Mouse (Mus musculus) neutrophil, adult 5-6 weeks (primary cell): Measurements from ENCODE around the gene Uxt. TPM values are rescaled to one million over a fixed set of nuclear protein-coding genes. Genes with fewer than 3 reads are reported as not detected.

ENCODE experiments used
- ATAC-seq: fragments of 151-379, 151-347 bp; 2 replicates; pipeline ENCODE4 v1.8.0; 2017; ENCODE audit warnings: mild to moderate bottlenecking, moderate TSS enrichment; ENCODE audit not compliant: insufficient number of reproducible peaks, poor library complexity, low FRiP score, severe bottlenecking; ENCODE audit errors: extremely low read depth
- total RNA-seq: library from RNA; stranded (forward); fragments of 200-1000 nt; gene quantifications from 2 replicates; pipeline ENCODE4 v1.2.3, GENCODE M21; 2017

Gene Uxt
- 22.8 and 24.4 TPM in 2 replicates for total RNA-seq

DNA sequence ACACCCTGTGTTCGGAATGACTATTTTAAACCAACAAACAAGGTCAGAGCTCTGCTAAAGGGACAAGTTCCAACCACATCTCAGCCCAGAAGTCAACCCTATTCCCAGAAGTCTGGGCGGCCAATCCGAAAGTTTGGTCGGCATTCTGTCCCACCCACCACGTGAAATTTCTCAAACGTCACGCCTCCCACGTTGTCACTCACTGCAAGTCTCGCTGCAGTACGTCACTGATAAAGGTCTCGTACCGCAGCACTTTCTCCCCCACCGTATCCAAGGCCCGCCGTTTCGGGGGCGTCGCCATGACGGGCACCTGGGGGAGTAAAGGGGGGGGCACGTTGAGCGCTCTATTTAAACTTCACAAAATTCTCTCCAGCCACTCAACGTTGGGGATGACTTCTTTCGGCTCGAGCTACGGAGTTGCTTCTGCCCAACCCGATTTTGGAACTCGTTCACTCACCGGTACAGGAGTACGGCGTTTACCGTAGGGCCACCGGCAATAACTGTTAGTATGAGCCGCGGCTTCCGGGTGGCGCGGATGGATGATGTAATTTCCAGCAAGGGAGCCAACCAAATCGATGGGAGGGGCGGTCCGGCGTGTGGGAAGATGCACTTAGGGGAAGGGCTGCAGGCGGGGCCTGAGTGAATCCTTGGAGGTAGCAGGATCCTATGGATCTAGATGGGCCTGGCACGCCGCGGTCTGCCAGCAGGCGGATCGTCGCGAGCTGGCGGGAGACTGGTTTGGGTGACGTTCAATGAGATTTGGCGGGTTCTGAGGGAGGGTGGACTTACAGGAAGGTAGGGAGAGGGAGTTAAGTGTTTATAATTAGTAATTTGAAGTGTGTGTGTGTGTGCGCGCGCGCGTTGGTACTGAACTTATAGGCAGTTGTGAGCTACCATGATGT is at the start of gene Uxt:
Gene Uxt (minus strand): TSS at position 541 of the 902 bp plus-strand sequence.
- ATAC-seq: peak; percentile 97

- ATAC-seq: no peak
Observed at GRCm38 (mm10) chrX:20980901-20981300, 19.1 kb upstream of the Uxt start.

- ATAC-seq: peak; percentile 99
Observed at GRCm38 (mm10) chrX:20950191-20950880, 11.5 kb downstream of the Uxt start, which contains the start of gene Elk1. Elk1 (minus strand) TSS chrX:20950608.

DNA sequence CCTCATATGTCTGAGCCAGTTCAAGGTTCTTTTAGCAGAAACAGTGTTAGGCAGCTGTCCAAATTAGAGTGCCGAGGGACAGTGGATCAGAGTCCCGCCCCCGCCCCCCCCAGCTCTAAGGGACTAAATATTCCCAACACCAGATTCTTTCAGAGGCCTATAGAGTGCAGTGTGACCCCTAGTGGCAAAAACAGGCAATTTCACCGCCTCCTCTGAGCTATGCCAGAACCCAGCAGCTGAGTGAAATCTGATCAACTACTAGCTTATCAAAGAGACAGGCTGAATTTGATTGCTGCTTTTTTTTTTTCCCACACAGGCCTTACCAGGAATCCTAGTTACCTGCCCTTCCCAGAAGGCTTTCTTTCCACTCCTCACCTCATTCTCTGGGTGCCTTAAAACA is 15.8 kb downstream of the Uxt start:
- ATAC-seq: 0 out of 2 replicates have a peak, but pooled peaks have one; percentile 39

DNA sequence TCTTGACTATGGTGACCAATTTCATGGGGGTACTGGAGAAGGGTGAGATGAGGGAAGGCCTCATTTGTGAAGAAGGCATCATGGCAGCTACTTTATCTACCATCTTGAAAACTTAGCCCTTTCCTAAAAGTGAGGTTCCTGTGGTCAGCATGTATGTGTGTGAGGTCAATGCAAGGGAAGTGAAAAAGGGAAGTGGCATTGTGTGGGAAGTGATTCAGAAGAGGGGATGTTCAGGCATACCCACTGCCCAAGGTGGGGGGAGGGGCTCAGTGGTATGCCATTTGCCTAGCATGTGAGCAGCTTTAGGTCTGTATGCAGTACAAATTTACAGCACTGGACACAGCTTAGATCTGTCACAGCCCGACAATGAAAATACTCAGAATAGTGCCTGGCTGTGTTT is 29.9 kb downstream of the Uxt start:
- ATAC-seq: peak; percentile 89

DNA sequence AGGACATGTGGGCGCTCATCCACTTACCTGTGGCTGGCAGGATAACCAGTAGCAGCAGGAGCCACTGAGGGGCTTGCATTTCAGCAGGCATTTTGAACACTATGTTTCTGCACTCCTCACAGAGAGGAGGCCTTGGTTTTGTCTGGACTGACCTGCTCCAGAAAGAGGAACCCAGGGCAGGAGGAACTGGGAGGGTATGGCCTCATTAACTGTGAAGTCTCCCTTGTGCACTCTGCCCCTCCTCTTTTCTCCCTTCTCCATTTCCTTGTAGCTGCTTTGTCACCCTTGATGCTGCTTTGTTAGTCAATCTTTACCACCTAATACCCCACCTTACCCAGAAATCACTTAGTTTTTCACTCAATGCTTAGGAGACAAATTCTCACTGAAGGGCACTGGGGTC is 30.5 kb downstream of the Uxt start, which contains the start of gene Cfp:
Gene Cfp (minus strand): TSS at position 192 of the 400 bp plus-strand sequence.
- peak; percentile 84 for ATAC-seq

- ATAC-seq: no peak
Observed at GRCm38 (mm10) chrX:20929859-20930258, 32.0 kb downstream of the Uxt start.

DNA sequence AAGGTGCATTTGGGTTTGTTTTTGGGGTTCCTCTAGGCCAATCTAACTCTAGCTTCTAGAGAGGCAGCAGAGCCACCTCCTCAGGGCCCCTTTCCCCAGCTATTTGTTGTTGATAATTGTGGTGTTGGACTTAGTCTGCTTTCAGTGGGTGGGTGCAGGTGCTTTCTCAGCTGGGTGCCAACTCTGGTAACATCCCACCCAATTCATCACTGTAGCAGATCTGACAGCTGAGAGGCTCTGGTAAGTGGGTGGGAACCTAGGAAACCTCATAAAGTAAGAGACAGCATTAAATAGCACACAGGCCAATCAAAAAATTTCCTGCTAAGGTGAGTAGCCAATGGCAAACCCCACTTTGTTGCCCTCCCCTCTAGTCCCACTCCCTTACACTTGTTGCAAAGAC is 36.8 kb downstream of the Uxt start:
- no peak for ATAC-seq

GRCm38 (mm10) chrX:20923506-20923905 is 38.3 kb downstream of the Uxt start:
- no peak for ATAC-seq

DNA sequence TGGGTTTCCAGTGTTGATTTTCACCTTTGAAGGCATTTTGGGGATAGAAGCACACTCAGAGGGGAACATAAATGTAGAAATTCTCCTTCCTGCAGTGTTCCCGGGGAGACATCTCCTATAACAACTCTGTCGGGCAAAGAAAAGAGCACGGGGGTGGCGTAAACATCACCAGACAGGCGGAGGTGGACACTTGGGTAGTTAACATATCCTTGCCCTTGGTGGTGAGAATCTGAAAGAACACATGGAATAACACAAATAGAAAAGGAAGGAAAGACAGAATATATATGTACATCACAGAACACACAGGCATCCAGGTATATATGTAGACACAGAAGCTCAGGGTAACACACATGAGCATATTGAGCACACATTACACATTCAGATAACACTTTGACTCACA is 40.5 kb downstream of the Uxt start:
- no peak for ATAC-seq

GRCm38 (mm10) chrX:20920844-20921364 is 40.9 kb downstream of the Uxt start, which contains the start of gene Syn1:
Syn1 (minus strand) TSS chrX:20921004.
- peak; percentile 99 for ATAC-seq

DNA sequence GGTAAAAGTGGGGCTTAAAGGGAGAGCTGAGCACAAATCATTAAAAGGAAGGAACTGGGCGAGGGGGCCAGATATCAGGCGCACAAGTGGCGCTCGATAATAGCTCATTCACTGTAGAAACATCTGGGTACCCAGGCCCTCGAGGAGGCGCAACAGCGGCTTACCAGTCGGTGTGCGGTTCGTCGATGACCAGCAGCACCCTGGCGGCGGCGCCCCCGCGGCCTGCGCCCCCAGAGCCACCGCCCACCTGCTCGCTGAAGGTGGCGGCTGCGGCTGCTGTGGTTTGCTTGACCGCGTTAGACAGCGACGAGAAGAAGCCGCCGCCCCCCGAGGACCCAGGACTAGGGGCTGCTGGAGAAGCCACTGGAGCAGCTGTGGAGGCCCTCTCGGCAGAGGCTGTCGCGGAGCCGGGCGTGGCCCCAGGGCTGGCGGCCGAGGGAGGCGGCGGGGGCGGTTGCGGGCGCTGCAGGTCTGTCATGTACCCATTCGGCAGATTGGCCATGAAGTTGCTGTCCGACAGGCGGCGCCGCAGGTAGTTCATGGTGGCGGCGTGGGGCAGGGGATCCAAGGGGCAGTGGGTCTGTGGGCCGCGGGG is 41.5 kb downstream of the Uxt start:
- ATAC-seq: peak; percentile 27; the same call in 1 of the 2 replicates

DNA sequence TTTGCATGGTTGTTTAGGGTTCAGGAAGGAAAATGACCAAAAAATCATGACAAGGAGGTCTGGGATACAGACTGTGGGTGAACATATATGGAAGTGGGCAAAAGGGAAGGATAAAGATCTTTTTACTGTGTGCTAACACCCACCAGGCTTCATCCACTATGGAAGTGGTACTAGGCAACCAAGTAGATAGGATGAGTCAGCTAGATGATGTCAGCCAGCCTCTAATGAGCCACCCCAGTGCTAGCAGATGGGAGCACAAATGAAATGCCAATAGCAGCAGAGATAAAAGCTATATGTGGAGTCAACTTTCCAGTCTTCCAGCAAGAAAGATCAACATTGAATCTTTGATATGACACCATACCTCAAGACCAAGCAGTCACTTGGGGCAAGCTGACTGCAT is 46.7 kb downstream of the Uxt start:
- ATAC-seq: no peak

DNA sequence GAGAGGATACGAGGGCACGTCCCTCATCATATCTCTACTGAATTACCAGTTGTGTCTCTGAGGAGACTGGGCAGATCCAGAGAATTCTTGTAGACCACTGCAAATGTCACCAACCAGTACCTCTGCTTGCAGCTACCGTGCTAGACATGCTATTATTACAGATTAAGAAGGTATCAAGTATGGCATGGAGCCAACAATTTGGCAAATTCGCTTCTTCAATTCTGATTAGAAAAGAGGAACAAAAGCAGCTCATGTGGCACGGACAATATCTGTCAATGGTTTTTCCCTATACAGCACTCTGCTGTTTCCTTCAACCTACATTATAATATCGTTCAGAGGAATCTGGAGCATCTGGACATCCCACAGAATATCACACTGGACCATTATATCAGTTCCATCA is 48.1 kb downstream of the Uxt start:
- no peak for ATAC-seq

GRCm38 (mm10) chrX:20910074-20910473 is 51.7 kb downstream of the Uxt start:
- no peak for ATAC-seq

Other genes starting within 250 kb of the Uxt start
- 92.4 and 100 TPM in 2 replicates for gene Araf, start 164.2 kb downstream of the Uxt start, total RNA-seq
- not detected in 2 replicates for gene Timp1, start 91.9 kb downstream of the Uxt start, total RNA-seq
- 0.61 and 0.93 TPM in 2 replicates for gene Syn1, start 41.0 kb downstream of the Uxt start, total RNA-seq
- gene Cfp, start 30.5 kb downstream of the Uxt start, total RNA-seq: 64.4 and 66.2 TPM in 2 replicates
- 6.1 and 8.1 TPM in 2 replicates for gene Elk1, start 11.4 kb downstream of the Uxt start, total RNA-seq
- gene Zfp182, start 100.3 kb upstream of the Uxt start, total RNA-seq: 31.9 and 36.0 TPM in 2 replicates
- not detected in 2 replicates for gene Spaca5, start 106.4 kb upstream of the Uxt start, total RNA-seq
- 1.1 and 2.0 TPM in 2 replicates for gene Zfp300, start 127.5 kb upstream of the Uxt start, total RNA-seq
- gene Ssxa1, start 153.8 kb upstream of the Uxt start, total RNA-seq: not detected in 2 replicates
- not detected in 2 replicates for gene Gm21876, start 213.6 kb upstream of the Uxt start, total RNA-seq